Mouse (Mus musculus): ENCODE data around the gene Abcc3.
"Not testable (repeated sequence)": the region's sequence is repeated elsewhere in the genome, so short reads cannot be mapped to it uniquely, and the experiment has no call there.

Abcc3 gene

DNA sequence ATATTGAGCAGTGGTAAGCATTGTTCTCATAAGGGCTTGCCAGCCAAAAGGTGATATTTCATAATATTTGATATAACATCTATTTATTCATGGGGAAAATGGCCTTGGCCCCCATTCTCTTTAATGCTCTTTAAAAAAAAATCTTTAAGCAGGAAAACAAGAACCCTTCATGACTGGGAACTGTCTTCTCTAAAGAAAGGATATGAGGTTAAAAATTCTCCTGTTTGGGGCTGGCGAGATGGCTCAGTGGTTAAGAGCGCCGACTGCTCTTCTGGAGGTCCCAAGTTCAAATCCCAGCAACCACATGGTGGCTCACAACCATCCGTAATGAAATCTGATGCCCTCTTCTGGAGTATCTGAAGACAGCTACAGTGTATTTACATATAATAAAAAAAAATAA, 9.2 kb upstream of the Abcc3 start:
- DNase-seq: not testable (repeated sequence)

GRCm38 (mm10) chr11:94400996-94401395, 8.2 kb upstream of the Abcc3 start:
- no peak for DNase-seq

DNA sequence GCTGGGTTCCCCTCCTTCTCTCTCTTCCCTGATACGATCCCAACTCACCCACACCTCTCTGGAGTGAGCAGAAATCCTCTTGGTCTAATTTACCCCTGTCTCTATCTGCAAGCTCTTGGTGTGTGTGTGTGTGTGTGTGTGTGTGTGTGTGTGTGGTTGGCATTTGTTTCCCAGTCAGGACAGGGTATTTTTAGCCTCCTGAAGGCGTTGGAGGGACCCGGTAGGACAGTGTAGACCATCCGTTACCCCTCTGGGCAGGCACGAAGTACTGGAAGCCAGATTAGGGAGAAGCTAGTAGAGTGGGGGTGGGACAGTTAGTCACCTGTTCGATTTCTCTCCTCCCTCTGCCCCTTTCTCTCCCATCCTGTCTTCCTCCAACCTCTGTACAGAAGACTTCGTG, 1.3 kb upstream of the Abcc3 start:
- DNase-seq: no peak

- DNase-seq: not testable (repeated sequence)
Observed at GRCm38 (mm10) chr11:94393490-94393889, 693 bp upstream of the Abcc3 start.

- no peak for DNase-seq
Observed at GRCm38 (mm10) chr11:94391661-94392060, 1.1 kb downstream of the Abcc3 start.

DNA sequence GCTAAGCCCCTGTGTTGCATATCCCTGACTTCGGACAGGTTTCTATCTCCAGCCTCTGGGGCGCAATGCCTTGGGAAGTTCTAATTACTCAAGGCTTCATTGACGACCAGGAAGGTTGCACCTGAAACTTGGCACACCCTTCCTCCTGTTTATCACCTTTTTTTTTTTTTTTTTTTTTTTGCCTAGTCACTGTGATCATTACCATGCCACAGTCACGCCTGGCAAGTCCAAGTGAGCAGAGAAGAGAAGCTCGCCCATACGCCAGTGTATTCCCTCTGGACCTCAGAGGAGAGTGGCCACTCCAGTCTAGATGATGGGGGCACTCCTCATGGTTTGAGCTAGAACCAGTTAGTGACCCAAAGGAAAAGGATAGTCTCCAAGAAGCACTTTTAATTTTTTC, 2.0 kb downstream of the Abcc3 start:
- DNase-seq: no peak

GRCm38 (mm10) chr11:94389724-94390396, 2.9 kb downstream of the Abcc3 start:
- DNase-seq: no peak

DNA sequence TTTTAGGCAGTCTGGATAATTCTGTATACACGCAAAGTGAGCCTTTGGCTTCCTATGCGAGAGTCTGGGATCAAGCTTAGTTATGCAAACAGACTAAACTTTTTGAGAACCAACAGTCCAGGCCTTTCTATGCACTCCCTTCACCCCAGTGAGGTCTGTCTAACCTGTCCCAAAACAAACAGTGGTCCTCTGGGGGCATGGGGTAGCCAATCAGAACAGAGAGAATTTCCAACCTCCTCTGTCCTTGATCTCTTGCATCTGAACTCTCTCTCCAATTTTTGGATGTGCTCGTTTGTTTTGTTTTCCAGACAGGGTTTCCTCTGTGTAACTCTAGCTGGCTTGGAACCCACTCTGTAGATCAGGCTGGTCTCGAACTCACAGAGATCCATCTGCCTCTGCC, 3.8 kb downstream of the Abcc3 start:
- DNase-seq: no peak

- no peak for DNase-seq
Observed at GRCm38 (mm10) chr11:94387756-94388155, 5.0 kb downstream of the Abcc3 start.

DNA sequence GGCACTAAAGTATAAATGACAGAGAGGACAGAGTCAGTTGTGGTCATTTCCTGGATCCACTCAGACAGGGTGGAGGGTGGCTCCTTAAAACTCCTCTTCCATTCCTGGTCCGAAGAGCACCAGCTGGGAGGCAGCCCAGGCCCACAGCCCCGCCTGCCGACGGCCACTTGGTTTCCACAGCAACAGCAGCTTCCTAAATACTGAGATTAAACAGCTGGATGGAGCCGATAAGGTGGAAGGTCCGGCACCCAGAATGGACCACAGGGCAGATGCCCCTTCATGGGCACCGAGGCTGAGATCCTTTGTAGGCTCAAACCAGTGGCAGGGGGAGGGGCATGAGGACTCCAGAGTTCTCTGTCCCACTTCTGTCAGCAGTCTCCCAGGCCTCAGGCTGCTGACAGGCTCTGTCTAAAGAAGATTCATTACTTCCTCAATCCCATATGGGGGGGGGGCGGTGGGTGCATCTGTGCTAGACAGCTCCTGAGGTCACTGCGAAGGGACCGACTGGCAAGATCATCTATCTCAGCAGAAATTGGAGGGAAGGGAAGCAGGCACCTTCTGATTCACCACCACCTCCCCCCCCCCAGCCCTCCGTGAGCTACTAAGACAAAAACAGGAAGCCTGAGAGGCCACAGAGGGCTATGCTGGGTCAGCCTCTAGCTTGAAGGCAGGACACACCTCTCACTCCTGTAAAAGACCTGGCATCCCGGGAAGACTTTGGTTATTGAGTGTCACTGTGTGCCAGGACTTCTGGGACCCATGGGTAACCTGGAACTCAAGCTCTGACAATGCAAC, 6.6 kb downstream of the Abcc3 start:
- DNase-seq: peak; percentile 77

- DNase-seq: no peak
Observed at GRCm38 (mm10) chr11:94379736-94380135, 13.1 kb downstream of the Abcc3 start.

GRCm38 (mm10) chr11:94379061-94379460, 13.7 kb downstream of the Abcc3 start:
- DNase-seq: no peak

DNA sequence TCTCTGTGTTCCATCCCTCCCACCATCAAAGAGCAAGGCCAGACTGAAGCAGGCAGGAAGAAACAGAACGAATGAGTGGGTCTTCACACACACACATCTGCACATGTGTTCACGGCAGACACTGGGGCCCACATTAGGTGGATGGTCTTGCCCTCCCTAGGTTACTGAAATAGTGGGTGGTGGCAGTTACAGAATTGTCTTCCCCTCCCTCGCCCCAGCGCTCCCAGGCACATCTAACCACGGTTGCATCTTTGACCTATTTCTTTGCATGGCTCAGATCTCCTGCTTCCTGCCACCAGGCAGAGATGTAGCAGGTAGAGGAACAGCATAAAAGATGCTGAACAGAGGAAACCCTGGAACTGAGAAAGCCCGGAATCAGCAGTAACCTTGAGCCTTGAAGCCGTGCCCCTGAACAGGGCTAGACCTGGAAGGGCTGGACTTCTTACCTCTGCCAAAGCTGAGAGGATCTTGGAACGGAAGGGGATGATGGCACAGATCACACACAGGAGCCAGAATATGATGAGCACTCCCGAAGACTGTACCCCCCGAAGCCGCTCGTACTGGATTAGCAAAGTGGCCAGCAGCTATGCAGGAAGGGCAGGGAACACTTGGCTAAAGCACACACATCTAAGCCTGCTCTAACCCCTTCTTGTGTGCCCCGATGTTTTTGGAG, 18.4 kb downstream of the Abcc3 start:
- no peak for DNase-seq

DNA sequence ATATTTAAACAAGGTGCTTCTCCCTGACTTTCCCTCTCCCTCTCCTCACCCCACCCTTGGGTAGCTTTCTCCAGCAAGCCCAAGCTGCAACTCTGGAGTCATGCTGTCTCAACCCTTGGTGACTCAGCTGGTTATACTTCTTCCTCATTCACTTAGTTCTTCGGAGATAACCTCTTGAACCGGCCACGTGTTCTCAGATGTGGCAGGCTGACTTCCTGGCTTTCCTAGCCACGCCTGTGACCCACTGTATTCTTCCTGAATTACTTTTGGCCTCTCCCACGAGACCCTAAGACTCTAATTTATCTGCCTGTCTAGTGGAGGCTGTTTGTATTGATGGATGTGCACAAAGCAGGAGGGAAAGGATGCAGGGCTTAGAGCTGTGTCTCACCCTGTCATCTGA, 22.0 kb downstream of the Abcc3 start:
- no peak for DNase-seq

GRCm38 (mm10) chr11:94369981-94370380, 22.8 kb downstream of the Abcc3 start:
- no peak for DNase-seq

DNA sequence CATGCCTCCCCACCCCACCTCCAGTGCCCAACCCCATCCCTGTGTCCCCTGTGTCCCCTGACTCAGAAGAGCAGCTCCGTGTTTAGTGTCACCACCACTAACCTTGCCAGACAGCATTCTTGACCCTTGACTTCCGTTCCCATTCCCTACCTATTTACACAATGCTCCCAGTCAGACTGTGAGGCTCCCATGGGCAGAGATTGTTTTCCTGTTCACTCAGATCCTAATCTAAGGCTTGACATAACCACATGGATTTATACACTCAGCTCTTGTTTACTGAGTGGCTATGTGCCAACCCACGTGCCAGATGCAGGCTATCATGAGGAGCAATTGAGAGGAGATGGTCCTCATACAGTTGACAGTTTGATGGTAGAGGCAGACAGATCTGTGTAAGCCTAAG, 27.5 kb downstream of the Abcc3 start:
- DNase-seq: no peak

DNA sequence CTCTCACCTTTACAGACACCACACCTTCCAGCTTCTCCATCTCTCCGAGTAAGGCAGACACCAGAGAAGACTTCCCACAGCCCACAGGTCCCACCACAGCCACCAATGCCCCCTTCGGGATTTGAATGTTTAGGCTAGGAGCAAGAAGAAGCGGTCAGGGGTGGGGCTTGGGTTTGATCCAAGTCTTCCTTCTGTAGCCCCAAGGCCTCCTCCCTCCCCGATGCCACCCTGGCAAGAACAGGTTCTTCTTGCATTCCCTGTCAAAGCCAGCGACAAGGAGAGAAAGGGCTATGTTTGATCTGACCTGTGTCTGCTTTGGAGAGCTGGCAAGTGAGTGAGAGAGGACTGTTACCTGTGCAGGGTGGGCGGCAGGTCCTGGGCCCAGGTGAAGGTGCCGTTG, 29.1 kb downstream of the Abcc3 start:
- DNase-seq: no peak

GRCm38 (mm10) chr11:94362101-94362500, 30.7 kb downstream of the Abcc3 start:
- no peak for DNase-seq

DNA sequence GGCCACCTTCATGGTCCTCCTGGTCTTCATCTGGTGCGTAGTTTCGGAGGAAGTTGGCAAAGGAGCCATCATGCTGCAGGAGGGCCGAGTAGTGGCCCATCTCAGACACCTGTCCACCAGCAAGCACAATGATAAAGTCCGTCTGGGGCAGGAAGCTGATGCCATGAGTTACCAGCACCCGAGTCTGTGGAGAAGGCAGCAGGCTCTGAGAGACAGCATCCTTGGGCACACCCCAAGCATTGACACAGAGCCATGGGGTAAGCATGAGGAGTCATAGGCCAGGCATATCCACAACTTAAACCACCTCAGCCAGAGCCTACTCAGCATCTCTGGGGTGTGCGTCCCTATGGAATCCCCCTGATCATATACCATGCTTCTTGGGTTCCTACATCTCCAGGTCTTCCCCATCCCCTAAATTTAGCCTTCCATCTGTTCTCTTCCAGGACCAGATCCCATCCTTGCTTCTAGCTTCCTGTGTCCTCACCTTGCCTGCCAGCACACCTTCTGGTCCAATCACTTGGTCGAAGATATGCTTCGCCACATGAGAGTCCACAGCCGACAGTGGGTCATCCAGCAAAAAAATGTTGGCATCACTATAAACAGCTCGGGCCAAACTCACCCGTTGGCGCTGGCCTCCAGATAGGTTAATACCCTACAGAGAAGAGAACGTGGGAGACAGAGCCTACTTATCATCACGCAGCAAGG, 31.5 kb downstream of the Abcc3 start:
- DNase-seq: no peak

- no peak for DNase-seq
Observed at GRCm38 (mm10) chr11:94359168-94359567, 33.6 kb downstream of the Abcc3 start.

- no peak for DNase-seq
Observed at GRCm38 (mm10) chr11:94355521-94356217, 37.1 kb downstream of the Abcc3 start.

GRCm38 (mm10) chr11:94351094-94351493, 41.7 kb downstream of the Abcc3 start:
- DNase-seq: no peak

DNA sequence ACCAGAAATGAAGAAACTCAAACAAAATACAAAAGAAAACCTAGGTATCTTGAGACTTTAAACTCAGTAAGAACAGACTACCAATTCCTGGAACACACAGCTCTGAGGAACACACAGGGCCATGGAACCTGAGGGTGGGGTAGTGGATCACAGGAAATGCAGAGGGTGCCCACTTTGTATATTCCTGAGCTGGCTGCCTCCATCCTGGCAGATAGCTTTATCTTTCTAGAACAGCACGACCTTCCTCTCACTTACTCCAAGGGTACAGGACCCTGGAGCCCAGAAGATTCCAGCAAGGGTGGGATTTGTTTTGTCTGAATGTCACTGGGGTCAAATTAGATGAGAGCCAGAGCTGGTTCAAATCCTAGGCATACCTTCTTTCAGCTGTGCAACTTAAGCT, 42.5 kb downstream of the Abcc3 start:
- no peak for DNase-seq
